ENCODE assay signal across 12 mouse cellular contexts in genomic region chr9:3022316-3023008, GRCm38 (mm10). TPM values are rescaled to one million over a fixed set of nuclear protein-coding genes. Genes with fewer than 3 reads are reported as not detected.
DNase-seq lines count a peak whose midpoint lies in the region; ATAC-seq and TF ChIP-seq lines count a peak whose summit lies in the region.
"Not testable (repeated sequence)": the region's sequence is repeated elsewhere in the genome, so short reads cannot be mapped to it uniquely, and the experiment has no call there.
"Had no signal": no experiment of that assay in that cellular context is flagged by ENCODE, and none has a peak within 500 bp of the region (broad histone marks: within the 10 kb centered on the region; RNA-seq: fewer than 3 reads in every experiment).

No protein-coding gene starts in this region.

- not testable (repeated sequence) for H3K9me3 ChIP-seq in forebrain, postnatal 0 days (ENCODE audit: low read length)

- not testable (repeated sequence) for ATAC-seq in forebrain, postnatal 0 days

- peak; percentile 21 for DNase-seq in CD4-positive helper T cell, adult 2 months (ENCODE audit: low read depth, low spot score)
- DNase-seq in c-Kit-positive CD71-negative TER-119-negative erythroid progenitor cells, embryonic 14.5 days (ENCODE audit: low read depth) = peak; percentile 12
- peak; percentile 0 for DNase-seq in forebrain, postnatal 0 days
- peak; percentile 75 for DNase-seq in heart, postnatal 4 days
- DNase-seq in layer of hippocampus, adult 9-11 months = peak; percentile 55
- DNase-seq in lung, adult 2 months = peak; percentile 8
- peak; percentile 2 for DNase-seq in retina, adult 2 months (ENCODE audit: low read depth, low spot score)
- DNase-seq in thymus, postnatal 10 days (ENCODE audit: low spot score in 2 of 2) = peak; percentile 84 to 92

- not testable (repeated sequence) for H3K4me1 ChIP-seq in forebrain, postnatal 0 days (ENCODE audit: insufficient read depth); lung, adult 2 months (ENCODE audit: control insufficient read depth, insufficient read depth, low read length)

- H3K4me2 ChIP-seq in forebrain, postnatal 0 days (ENCODE audit: low read depth) = not testable (repeated sequence)

- H3K36me3 ChIP-seq in forebrain, postnatal 0 days (ENCODE audit: insufficient read depth) = not testable (repeated sequence)

- TF ChIP-seq POLR2A in lung, adult 2 months (IDR thresholded peaks at IDR 0.05; ENCODE audit: borderline replicate concordance, extremely low read depth, low read depth, low read length) = not testable (repeated sequence)

- not testable (repeated sequence) for H3K27me3 ChIP-seq in forebrain, postnatal 0 days (ENCODE audit: insufficient read depth, low read length)

- TF ChIP-seq CTCF in forebrain, postnatal 0 days (IDR thresholded peaks at IDR 0.05; ENCODE audit: low read depth); lung, adult 2 months (IDR thresholded peaks at IDR 0.05; ENCODE audit: insufficient read depth, low read length): not testable (repeated sequence)

- not testable (repeated sequence) for H3K9ac ChIP-seq in forebrain, postnatal 0 days

- H3K4me3 ChIP-seq in forebrain, postnatal 0 days (ENCODE audit: low read depth, low read length); lung, adult 2 months (replicated peaks; ENCODE audit: extremely low read depth, low read depth, low read length): not testable (repeated sequence)

- WGBS in forebrain, postnatal 0 days = 72% methylated on average over 9 of the region's 13 CpGs
- WGBS in lung, adult 2 months = 75% methylated on average over 11 of the region's 13 CpGs

- H3K27ac ChIP-seq in forebrain, postnatal 0 days (ENCODE audit: low read depth, low read length) = not testable (repeated sequence)

RNA-seq across cellular contexts. Expression of gene Gm10718, which starts 0.9 kb away (rescaled TPM):
- total RNA-seq in forebrain, postnatal 0 days (2014; rRNA removed) = not detected in 2 replicates
- polyA plus RNA-seq in forebrain, postnatal 0 days (2015; fragmentation: Nextera tagmentation; extraction: Ambion mirVana) = not detected in 2 replicates
- total RNA-seq in heart, postnatal 4 days (2021) = 1 to 10 TPM in 1 of 2 experiments, under 1 TPM in 1; 0.45 to 1.1 TPM
- not detected in 2 replicates for polyA plus RNA-seq in lung, adult 2 months (2012; rRNA removed)
- polyA plus RNA-seq: forebrain, embryonic 15.5 days; liver, embryonic 11.5 days; myocyte had no signal

RNA-seq across cellular contexts. Expression of gene Gm10717, which starts 2.8 kb away (rescaled TPM):
- total RNA-seq in forebrain, postnatal 0 days (2014; rRNA removed) = not detected in 2 replicates
- polyA plus RNA-seq in forebrain, postnatal 0 days (2015; fragmentation: Nextera tagmentation; extraction: Ambion mirVana) = 0.36 TPM in 1 of 2 replicates, not detected in the other
- not detected for total RNA-seq in heart, postnatal 4 days (2021)
- not detected in 2 replicates for polyA plus RNA-seq in lung, adult 2 months (2012; rRNA removed)
- polyA plus RNA-seq: liver, embryonic 11.5 days; myocyte had no signal

RNA-seq across cellular contexts. Expression of gene Gm10719, which starts 5.3 kb away (rescaled TPM):
- 0.52 and 0.62 TPM in 2 replicates for total RNA-seq in forebrain, postnatal 0 days (2014; rRNA removed)
- polyA plus RNA-seq in forebrain, postnatal 0 days (2015; fragmentation: Nextera tagmentation; extraction: Ambion mirVana) = 0.25 TPM in 1 of 2 replicates, not detected in the other
- total RNA-seq in heart, postnatal 4 days (2021) = under 1 TPM; 0.52 to 0.54 TPM
- not detected in 2 replicates for polyA plus RNA-seq in lung, adult 2 months (2012; rRNA removed)
- polyA plus RNA-seq: forebrain, embryonic 15.5 days; hindbrain, embryonic 15.5 days; liver, embryonic 11.5 days; myocyte had no signal

RNA-seq across cellular contexts. Expression of gene Gm10720, which starts 7.0 kb away (rescaled TPM):
- not detected in 2 replicates for total RNA-seq in forebrain, postnatal 0 days (2014; rRNA removed)
- polyA plus RNA-seq in forebrain, postnatal 0 days (2015; fragmentation: Nextera tagmentation; extraction: Ambion mirVana) = not detected in 2 replicates
- not detected for total RNA-seq in heart, postnatal 4 days (2021)
- not detected in 2 replicates for polyA plus RNA-seq in lung, adult 2 months (2012; rRNA removed)
- polyA plus RNA-seq: forebrain, embryonic 15.5 days; hindbrain, embryonic 15.5 days; liver, embryonic 11.5 days; myocyte had no signal

RNA-seq across cellular contexts. Expression of gene Gm10721, which starts 9.5 kb away (rescaled TPM):
- 0.43 TPM in 1 of 2 replicates, not detected in the other for total RNA-seq in forebrain, postnatal 0 days (2014; rRNA removed)
- polyA plus RNA-seq in forebrain, postnatal 0 days (2015; fragmentation: Nextera tagmentation; extraction: Ambion mirVana) = not detected in 2 replicates
- total RNA-seq in heart, postnatal 4 days (2021) = under 1 TPM in 1 of 2 experiments, not detected in 1; 0.93 TPM
- polyA plus RNA-seq in lung, adult 2 months (2012; rRNA removed) = not detected in 2 replicates
- polyA plus RNA-seq: forebrain, embryonic 15.5 days; hindbrain, embryonic 15.5 days; liver, embryonic 11.5 days; myocyte had no signal

Comparison
In these comparisons a context has a peak if more than half of its experiments do, and no peak if none do; other contexts are left out.
1. DNase-seq: peak in every context shown above with its lines; median percentile 88 in thymus, postnatal 10 days; 75 in heart, postnatal 4 days; 55 in layer of hippocampus, adult 9-11 months; 21 in CD4-positive helper T cell, adult 2 months; 12 in c-Kit-positive CD71-negative TER-119-negative erythroid progenitor cells, embryonic 14.5 days; 8 in lung, adult 2 months; 2 in retina, adult 2 months; 0 in forebrain, postnatal 0 days.